Mouse (Mus musculus) bone marrow, adult 2 months (tissue): ENCODE data around the gene Gna14.

Experiments used
- CTCF ChIP-seq: fragments of 200-500 bp; IDR thresholded peaks from 2 replicates; pipeline ENCODE4 v1.5.1; 2011; ENCODE audit warnings: low read length, control low read depth; ENCODE audit not compliant: control insufficient read depth, insufficient read depth
- POLR2A ChIP-seq: fragments of 200-500 bp; IDR thresholded peaks from 2 replicates; pipeline ENCODE4 v1.6.1; 2011; ENCODE audit warnings: low read depth, mild to moderate bottlenecking, control low read depth, low read length, borderline replicate concordance; ENCODE audit not compliant: control insufficient read depth

GRCm38 (mm10) chr19:16448796-16449195 lies 13.2 kb downstream of the Gna14 start:
- TF ChIP-seq CTCF (no peak), POLR2A (no peak)
